Mouse (Mus musculus): Measurements from ENCODE around the gene Tmem190.
"Not testable (repeated sequence)": the region's sequence is repeated elsewhere in the genome, so short reads cannot be mapped to it uniquely, and the experiment has no call there.

The Tmem190 gene

GRCm38 (mm10) chr7:4776131-4776530 lies 6.6 kb upstream of the Tmem190 start:
- DNase-seq (ENCODE audit: low spot score): no peak

GRCm38 (mm10) chr7:4776861-4777830 lies 5.6 kb upstream of the Tmem190 start:
- peak; percentile 73 for DNase-seq (ENCODE audit: low spot score)

GRCm38 (mm10) chr7:4777851-4778637 lies 4.7 kb upstream of the Tmem190 start:
- DNase-seq (ENCODE audit: low spot score): no peak

GRCm38 (mm10) chr7:4779921-4780320 lies 2.8 kb upstream of the Tmem190 start:
- DNase-seq (ENCODE audit: low spot score): no peak

- DNase-seq (ENCODE audit: low spot score): no peak
These were observed 607 bp upstream of the Tmem190 start for GRCm38 (mm10) chr7:4782130-4782529.

- DNase-seq (ENCODE audit: low spot score): no peak
These were observed 1.0 kb downstream of the Tmem190 start for GRCm38 (mm10) chr7:4783667-4784268.

- peak; percentile 71 for DNase-seq (ENCODE audit: low spot score)
These were observed 6.0 kb downstream of the Tmem190 start for GRCm38 (mm10) chr7:4788499-4789435.

GRCm38 (mm10) chr7:4789436-4789935 lies 6.7 kb downstream of the Tmem190 start, which contains the start of gene Tmem238:
TSS of gene Tmem238 (minus strand) at chr7:4789656.
- peak; percentile 27 for DNase-seq (ENCODE audit: low spot score)

GRCm38 (mm10) chr7:4792278-4793212 lies 9.8 kb downstream of the Tmem190 start, which contains the start of gene Rpl28:
TSS of gene Rpl28 (plus strand) at chr7:4792874.
- peak; percentile 96 for DNase-seq (ENCODE audit: low spot score)

- DNase-seq (ENCODE audit: low spot score): not testable (repeated sequence)
These were observed 10.5 kb downstream of the Tmem190 start for GRCm38 (mm10) chr7:4793248-4793647.

GRCm38 (mm10) chr7:4793674-4794073 lies 10.9 kb downstream of the Tmem190 start:
- DNase-seq (ENCODE audit: low spot score): no peak

GRCm38 (mm10) chr7:4794631-4795168 lies 12.0 kb downstream of the Tmem190 start:
- DNase-seq (ENCODE audit: low spot score): peak; percentile 45

GRCm38 (mm10) chr7:4795767-4796433 lies 13.2 kb downstream of the Tmem190 start:
- peak; percentile 37 for DNase-seq (ENCODE audit: low spot score)

GRCm38 (mm10) chr7:4802247-4802646 lies 19.5 kb downstream of the Tmem190 start:
- no peak for DNase-seq (ENCODE audit: low spot score)

GRCm38 (mm10) chr7:4806716-4807115 lies 24.0 kb downstream of the Tmem190 start:
- no peak for DNase-seq (ENCODE audit: low spot score)

GRCm38 (mm10) chr7:4811131-4811530 lies 28.4 kb downstream of the Tmem190 start:
- not testable (repeated sequence) for DNase-seq (ENCODE audit: low spot score)

GRCm38 (mm10) chr7:4811842-4812302 lies 29.1 kb downstream of the Tmem190 start:
- DNase-seq (ENCODE audit: low spot score): peak; percentile 58

- peak; percentile 99 for DNase-seq (ENCODE audit: low spot score)
These were observed 29.8 kb downstream of the Tmem190 start, which contains the start of gene Ube2s for GRCm38 (mm10) chr7:4812303-4813104. TSS of gene Ube2s (minus strand) at chr7:4812590.
